Mouse (Mus musculus) mouse trophoblast stem cell (cell line): ENCODE results near the gene Tspan33.
"Not testable (repeated sequence)": the region's sequence is repeated elsewhere in the genome, so short reads cannot be mapped to it uniquely, and the experiment has no call there.

Experiments used
- in situ Hi-C, 2 experiments: fragments of 300-500 bp; cut with MseI, MboI; formaldehyde crosslinking; loops; 2 replicates in 1 of 2; 3 replicates in 1 of 2; pipeline ENCODE4 v1.15.1; 2025

Tspan33 gene

GRCm38 (mm10) chr6:29693953-29694352 is at the start of gene Tspan33:
Tspan33 (plus strand) TSS chr6:29694222.
- in situ Hi-C loops: no loop called here

GRCm38 (mm10) chr6:29649494-29650169 is 44.4 kb upstream of the Tspan33 start:
- in situ Hi-C loops: no loop called here

GRCm38 (mm10) chr6:29650170-29650549 is 43.9 kb upstream of the Tspan33 start:
- in situ Hi-C loops: no loop called here

- in situ Hi-C loops: no loop called here
These were observed 40.8 kb upstream of the Tspan33 start for GRCm38 (mm10) chr6:29653271-29653670.

- in situ Hi-C loops: no loop called here
These were observed 35.2 kb upstream of the Tspan33 start for GRCm38 (mm10) chr6:29658626-29659475.

GRCm38 (mm10) chr6:29659964-29660363 is 34.1 kb upstream of the Tspan33 start:
- in situ Hi-C loops: no loop called here

GRCm38 (mm10) chr6:29660662-29661307 is 33.2 kb upstream of the Tspan33 start:
- in situ Hi-C loops: no loop called here

GRCm38 (mm10) chr6:29667266-29667665 is 26.8 kb upstream of the Tspan33 start:
- in situ Hi-C loops: no loop called here

GRCm38 (mm10) chr6:29671741-29672140 is 22.3 kb upstream of the Tspan33 start:
- in situ Hi-C loops: no loop called here

- in situ Hi-C loops: no loop called here
These were observed 21.2 kb upstream of the Tspan33 start for GRCm38 (mm10) chr6:29672563-29673411.

- in situ Hi-C loops: no loop called here
These were observed 20.3 kb upstream of the Tspan33 start for GRCm38 (mm10) chr6:29673739-29674138.

- in situ Hi-C loops: not testable (repeated sequence)
These were observed 14.0 kb upstream of the Tspan33 start for GRCm38 (mm10) chr6:29679947-29680550.

- in situ Hi-C loops: no loop called here
These were observed 12.2 kb upstream of the Tspan33 start for GRCm38 (mm10) chr6:29681853-29682252.

- in situ Hi-C loops: no loop called here
These were observed 9.3 kb upstream of the Tspan33 start for GRCm38 (mm10) chr6:29684686-29685085.

- in situ Hi-C loops: no loop called here
These were observed 8.1 kb upstream of the Tspan33 start for GRCm38 (mm10) chr6:29685952-29686351.

- in situ Hi-C loops: no loop called here
These were observed 4.6 kb upstream of the Tspan33 start for GRCm38 (mm10) chr6:29689458-29689857.

GRCm38 (mm10) chr6:29694375-29695289 is 610 bp downstream of the Tspan33 start:
- in situ Hi-C loops: no loop called here

- in situ Hi-C loops: no loop called here
These were observed 1.3 kb downstream of the Tspan33 start for GRCm38 (mm10) chr6:29695290-29695674.

- in situ Hi-C loops: no loop called here
These were observed 2.0 kb downstream of the Tspan33 start for GRCm38 (mm10) chr6:29695975-29696374.

GRCm38 (mm10) chr6:29697139-29697538 is 3.1 kb downstream of the Tspan33 start:
- in situ Hi-C loops: no loop called here
